In the genomic region with DNA sequence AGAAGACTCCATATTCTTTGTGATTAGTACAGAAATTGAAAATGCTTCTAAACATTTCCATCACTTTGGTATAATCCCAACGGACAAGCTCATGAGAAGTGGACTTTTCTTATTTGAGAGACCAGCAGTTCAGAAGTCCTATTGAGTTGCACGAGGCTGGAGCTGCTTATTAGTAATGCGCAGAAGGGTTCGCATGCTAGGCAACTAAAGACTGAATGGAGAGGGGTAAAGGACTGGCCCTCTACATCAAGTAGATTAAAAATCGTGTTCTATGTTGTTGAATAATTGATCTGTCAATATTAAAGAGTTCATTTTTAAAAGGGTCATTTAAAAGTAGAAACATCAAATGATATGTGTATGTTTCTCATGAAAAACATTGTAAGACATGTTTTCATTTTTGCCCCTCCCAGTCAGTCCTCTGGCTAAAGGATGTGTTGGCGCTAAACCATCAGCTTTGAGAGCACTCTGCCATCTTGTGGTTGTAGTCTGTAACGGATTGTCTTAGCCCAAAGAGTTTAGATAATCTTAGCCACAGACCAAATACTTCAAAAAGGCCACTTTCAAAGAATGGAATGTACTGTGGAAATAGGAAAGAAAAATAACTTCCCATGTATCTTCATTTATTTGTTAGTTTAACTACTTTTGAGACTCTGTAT, we compare ENCODE assay signal across 9 mouse cellular contexts. TPM values are rescaled to one million over a fixed set of nuclear protein-coding genes. Genes with fewer than 3 reads are reported as not detected.
A peak's percentile ranks its signal among the peaks of the same experiment; 100 is the strongest.
DNase-seq lines count a peak whose midpoint lies in the region; ATAC-seq and TF ChIP-seq lines count a peak whose summit lies in the region.
"Had no signal": no experiment of that assay in that cellular context is flagged by ENCODE, and none has a peak within 500 bp of the region (broad histone marks: within the 10 kb centered on the region; RNA-seq: fewer than 3 reads in every experiment).

No protein-coding gene starts in this region.

- H3K4me1 ChIP-seq in embryonic facial prominence, embryonic 14.5 days (ENCODE audit: control insufficient read depth, insufficient read depth, low read length), result peaks cover 4% of the 10 kb centered on the region; the same call in 1 of the 2 replicates
- no peaks in the 10 kb centered on the region for H3K4me1 ChIP-seq in stomach, postnatal 0 days (replicated peaks; ENCODE audit: control insufficient read depth, insufficient read depth)

- ATAC-seq in embryonic facial prominence, embryonic 14.5 days (ENCODE audit: low read depth), result peak; percentile 75
- peak; percentile 89 for ATAC-seq in megakaryocyte progenitor cell, adult 5-6 weeks (replicated peaks; ENCODE audit: poor library complexity)
- ATAC-seq in stomach, postnatal 0 days (ENCODE audit: low FRiP score, low TSS enrichment), result peak; percentile 77

- WGBS in embryonic facial prominence, embryonic 14.5 days, result 47% methylated on average over 7 of the region's 7 CpGs
- 50% methylated on average over 7 of the region's 7 CpGs for WGBS in stomach, postnatal 0 days

- H3K4me3 ChIP-seq in layer of hippocampus, adult 2 months, result peak overlapping the region; percentile 79
- peak overlapping the region; percentile 89 for H3K4me3 ChIP-seq in embryonic facial prominence, embryonic 14.5 days (ENCODE audit: low read depth, low read length)
- peak overlapping the region; percentile 84 for H3K4me3 ChIP-seq in stomach, postnatal 0 days (ENCODE audit: low read depth, low read length)

- peak overlapping the region; percentile 87 for H3K4me2 ChIP-seq in embryonic facial prominence, embryonic 14.5 days (ENCODE audit: low read depth, low read length)
- H3K4me2 ChIP-seq in stomach, postnatal 0 days (replicated peaks; ENCODE audit: low read depth), result peak overlapping the region; percentile 94

- no peak for TF ChIP-seq EP300 in stomach, postnatal 0 days (optimal IDR thresholded peaks at IDR 0.05)

- no peaks in the 10 kb centered on the region for H3K9me3 ChIP-seq in embryonic facial prominence, embryonic 14.5 days (ENCODE audit: control insufficient read depth, low read length)
- no peaks in the 10 kb centered on the region for H3K9me3 ChIP-seq in stomach, postnatal 0 days (ENCODE audit: control insufficient read depth, low read length)

- H3K27me3 ChIP-seq in embryonic facial prominence, embryonic 14.5 days (replicated peaks; ENCODE audit: control insufficient read depth, insufficient read depth, low read length), result no peaks in the 10 kb centered on the region
- H3K27me3 ChIP-seq in stomach, postnatal 0 days (ENCODE audit: control insufficient read depth, insufficient read depth, low read length), result no peaks in the 10 kb centered on the region

- peak overlapping the region; percentile 85 for H3K9ac ChIP-seq in embryonic facial prominence, embryonic 14.5 days (ENCODE audit: low read depth, low read length)
- H3K9ac ChIP-seq in stomach, postnatal 0 days (ENCODE audit: low read length), result 0 out of 2 replicates have a peak overlapping the region, but pooled peaks have one; percentile 83

- peak; percentile 86 for TF ChIP-seq CTCF in layer of hippocampus, adult 2 months (conservative IDR thresholded peaks at IDR 0.05)
- peak; percentile 85 for TF ChIP-seq CTCF in stomach, postnatal 0 days (IDR thresholded peaks at IDR 0.05; ENCODE audit: low read depth)

- no peaks in the 10 kb centered on the region; the same call in 1 of the 2 replicates for H3K36me3 ChIP-seq in embryonic facial prominence, embryonic 14.5 days (ENCODE audit: control insufficient read depth, insufficient read depth, low read length)
- H3K36me3 ChIP-seq in stomach, postnatal 0 days (ENCODE audit: control insufficient read depth, insufficient read depth, low read length), result no peaks in the 10 kb centered on the region

- DNase-seq in layer of hippocampus, adult 2 months (ENCODE audit: low spot score in 2 of 2), result peak; percentile 44 to 50
- DNase-seq in layer of hippocampus, postnatal 25 days (ENCODE audit: extremely low spot score in 1 of 2, low spot score in 1 of 2), result no peak
- peak; percentile 3 to 32 for DNase-seq in adrenal gland, postnatal 36 days
- DNase-seq in embryonic facial prominence, embryonic 14.5 days (ENCODE audit: low spot score), result peak; percentile 87
- peak; percentile 44 for DNase-seq in heart, postnatal 4 days
- DNase-seq in layer of hippocampus, postnatal 10 days (ENCODE audit: low spot score in 2 of 2), result peak; percentile 15 to 50
- DNase-seq in stomach, postnatal 0 days (ENCODE audit: low spot score), result peak; percentile 25

- H3K27ac ChIP-seq in layer of hippocampus, adult 2 months, result peak overlapping the region; percentile 82
- H3K27ac ChIP-seq in embryonic facial prominence, embryonic 14.5 days (replicated peaks; ENCODE audit: low read depth, low read length), result peak overlapping the region; percentile 59; the same call in 1 of the 2 replicates
- peak overlapping the region; percentile 53; the same call in 1 of the 2 replicates for H3K27ac ChIP-seq in stomach, postnatal 0 days (replicated peaks)

RNA-seq across cellular contexts. Expression of gene Rpp30, which starts 0.8 kb away (rescaled TPM):
- total RNA-seq in layer of hippocampus, adult 2 months (2021), result 10 to 100 TPM; 17.0 to 17.4 TPM
- 10 to 100 TPM; 16.8 to 21.5 TPM for total RNA-seq in layer of hippocampus, postnatal 25 days (2021)
- 10 to 100 TPM; 13.8 to 17.0 TPM for total RNA-seq in adrenal gland, postnatal 36 days (2021)
- 54.4 and 70.1 TPM in 2 replicates for polyA plus RNA-seq in embryonic facial prominence, embryonic 14.5 days (2014; fragmentation: Nextera tagmentation; extraction: Ambion mirVana)
- 10 to 100 TPM; 17.5 to 21.3 TPM for total RNA-seq in heart, postnatal 4 days (2021)
- total RNA-seq in layer of hippocampus, postnatal 10 days (2021), result 10 to 100 TPM; 24.2 to 24.7 TPM
- total RNA-seq in megakaryocyte progenitor cell, adult 5-6 weeks (2015), result 70.4 and 78.3 TPM in 2 replicates
- 44.9 and 51.0 TPM in 2 replicates for total RNA-seq in megakaryocyte progenitor cell, adult 5-6 weeks (2017)
- 34.4 and 36.6 TPM in 2 replicates for polyA plus RNA-seq in stomach, postnatal 0 days (2015; fragmentation: Nextera tagmentation; extraction: Ambion mirVana)

RNA-seq across cellular contexts. Expression of gene Htr7, which starts 25.4 kb away (rescaled TPM):
- 1 to 10 TPM; 8.5 to 9.0 TPM for total RNA-seq in layer of hippocampus, adult 2 months (2021)
- 1 to 10 TPM; 8.1 to 9.1 TPM for total RNA-seq in layer of hippocampus, postnatal 25 days (2021)
- total RNA-seq in adrenal gland, postnatal 36 days (2021), result under 1 TPM in 1 of 2 experiments, not detected in 1; 0.20 TPM
- polyA plus RNA-seq in embryonic facial prominence, embryonic 14.5 days (2014; fragmentation: Nextera tagmentation; extraction: Ambion mirVana), result 0.78 and 1.00 TPM in 2 replicates
- under 1 TPM; 0.14 to 0.25 TPM for total RNA-seq in heart, postnatal 4 days (2021)
- total RNA-seq in layer of hippocampus, postnatal 10 days (2021), result 10 to 100 TPM; 13.5 to 15.6 TPM
- 0.12 TPM in 1 of 2 replicates, not detected in the other for total RNA-seq in megakaryocyte progenitor cell, adult 5-6 weeks (2015)
- not detected in 2 replicates for total RNA-seq in megakaryocyte progenitor cell, adult 5-6 weeks (2017)
- 0.02 and 0.06 TPM in 2 replicates for polyA plus RNA-seq in stomach, postnatal 0 days (2015; fragmentation: Nextera tagmentation; extraction: Ambion mirVana)

RNA-seq across cellular contexts. Expression of gene Ankrd1, which starts 37.2 kb away (rescaled TPM):
- not detected for total RNA-seq in layer of hippocampus, adult 2 months (2021)
- not detected for total RNA-seq in layer of hippocampus, postnatal 25 days (2021)
- not detected for total RNA-seq in adrenal gland, postnatal 36 days (2021)
- 6.5 and 8.4 TPM in 2 replicates for polyA plus RNA-seq in embryonic facial prominence, embryonic 14.5 days (2014; fragmentation: Nextera tagmentation; extraction: Ambion mirVana)
- 1,000 to 10,000 TPM; 1,138 to 1,271 TPM for total RNA-seq in heart, postnatal 4 days (2021)
- not detected for total RNA-seq in layer of hippocampus, postnatal 10 days (2021)
- total RNA-seq in megakaryocyte progenitor cell, adult 5-6 weeks (2015), result not detected in 2 replicates
- not detected in 2 replicates for total RNA-seq in megakaryocyte progenitor cell, adult 5-6 weeks (2017)
- polyA plus RNA-seq in stomach, postnatal 0 days (2015; fragmentation: Nextera tagmentation; extraction: Ambion mirVana), result 0.21 and 0.22 TPM in 2 replicates
- total RNA-seq: layer of hippocampus, adult 18-20 months had no signal

Comparison
In these comparisons a context has a peak if more than half of its experiments do, and no peak if none do; other contexts are left out.
1. DNase-seq: peak in layer of hippocampus, adult 2 months (2 of 2), adrenal gland, postnatal 36 days (2 of 2), embryonic facial prominence, embryonic 14.5 days (single experiment), heart, postnatal 4 days (single experiment), layer of hippocampus, postnatal 10 days (2 of 2) and stomach, postnatal 0 days (single experiment); none in layer of hippocampus, postnatal 25 days (0 of 2).
2. RNA of gene Htr7, which starts 25.4 kb away (total RNA-seq): 13.5 to 15.6 TPM in layer of hippocampus, postnatal 10 days, 8.1 to 9.1 TPM in layer of hippocampus, postnatal 25 days and 8.5 to 9.0 TPM in layer of hippocampus, adult 2 months; 0.14 to 0.25 TPM in heart, postnatal 4 days, 0.20 TPM in adrenal gland, postnatal 36 days and 0.12 TPM in megakaryocyte progenitor cell, adult 5-6 weeks; every median in the first group is over 4 times any median in the second.
3. RNA of gene Ankrd1, which starts 37.2 kb away (total RNA-seq): 1,138 to 1,271 TPM in heart, postnatal 4 days; not detected in layer of hippocampus, postnatal 10 days, not detected in layer of hippocampus, postnatal 25 days, not detected in layer of hippocampus, adult 2 months, not detected in adrenal gland, postnatal 36 days and not detected in megakaryocyte progenitor cell, adult 5-6 weeks; every median in the first group is over 1,000 times any median in the second.
4. Peak in every context shown above with its lines, with median percentiles within 50 percentile points of each other: H3K27ac ChIP-seq, H3K4me3 ChIP-seq and ATAC-seq.